Mouse (Mus musculus): ENCODE measurements around the gene Pigyl.

Pigyl gene

GRCm38 (mm10) chr9:22156497-22157245 is at the start of gene Pigyl:
Gene Pigyl, plus strand, starts transcription at chr9:22156846.
- DNase-seq (ENCODE audit: low spot score): peak; percentile 96

- no peak for DNase-seq (ENCODE audit: low spot score)
These were observed 48.5 kb upstream of the Pigyl start for GRCm38 (mm10) chr9:22108194-22108593.

GRCm38 (mm10) chr9:22115635-22116034 is 41.0 kb upstream of the Pigyl start:
- DNase-seq (ENCODE audit: low spot score): no peak

DNA sequence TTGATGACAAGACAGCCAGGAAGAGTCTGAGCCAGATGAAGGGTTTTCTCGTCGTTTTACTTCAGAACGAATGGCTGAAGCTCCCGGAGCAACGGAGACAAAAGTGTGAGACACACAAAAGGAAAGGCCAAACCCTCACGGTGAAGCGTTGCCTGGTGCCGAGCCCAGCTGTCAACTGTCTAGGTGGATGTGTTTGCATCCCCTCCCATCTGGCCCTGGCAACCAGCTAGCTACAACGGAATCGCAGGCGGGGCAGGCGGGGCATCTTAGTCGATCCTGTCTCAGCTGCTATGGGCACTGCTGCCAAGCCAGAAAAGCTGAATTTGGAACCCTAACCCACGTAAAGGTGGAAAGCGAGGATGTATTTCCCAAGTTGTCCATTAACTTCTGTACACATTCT is 40.6 kb upstream of the Pigyl start:
- DNase-seq (ENCODE audit: low spot score): no peak

DNA sequence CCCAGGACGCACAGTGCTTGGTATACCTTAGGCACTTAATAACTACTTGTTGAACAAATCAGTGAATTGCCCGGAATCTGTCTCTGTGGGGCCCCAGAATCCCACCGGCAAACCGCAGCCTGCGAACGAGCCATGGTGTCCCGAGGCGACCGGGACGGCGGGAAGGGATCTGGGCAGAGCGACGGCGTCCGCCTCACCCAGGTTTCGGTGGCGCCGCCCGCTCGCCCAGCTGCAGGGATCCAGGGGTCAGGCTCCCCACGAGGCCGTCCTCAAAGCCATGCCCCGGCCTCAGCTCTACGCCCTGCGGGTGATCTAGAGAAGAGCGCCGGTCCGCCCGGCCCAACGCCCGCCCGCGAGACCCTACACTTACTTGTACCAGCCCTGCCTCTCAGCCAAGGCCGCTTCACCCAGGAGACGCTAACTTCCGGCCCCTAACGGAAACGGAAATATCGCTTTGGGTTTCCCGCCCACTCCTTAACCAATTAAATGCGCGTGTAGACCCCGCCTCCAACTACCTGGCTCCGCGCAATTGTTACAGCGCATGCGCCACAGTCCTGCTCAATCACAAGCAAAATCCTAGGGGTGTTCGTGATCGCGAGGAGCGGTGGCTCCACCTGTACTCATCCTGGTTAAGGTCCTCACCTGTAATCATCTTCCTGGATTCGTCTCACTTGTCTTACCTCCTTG is 39.8 kb upstream of the Pigyl start, which contains the start of gene Elof1:
Gene Elof1 (minus strand): TSS at position 433 of the 687 bp plus-strand sequence.
- DNase-seq (ENCODE audit: low spot score): peak; percentile 84

DNA sequence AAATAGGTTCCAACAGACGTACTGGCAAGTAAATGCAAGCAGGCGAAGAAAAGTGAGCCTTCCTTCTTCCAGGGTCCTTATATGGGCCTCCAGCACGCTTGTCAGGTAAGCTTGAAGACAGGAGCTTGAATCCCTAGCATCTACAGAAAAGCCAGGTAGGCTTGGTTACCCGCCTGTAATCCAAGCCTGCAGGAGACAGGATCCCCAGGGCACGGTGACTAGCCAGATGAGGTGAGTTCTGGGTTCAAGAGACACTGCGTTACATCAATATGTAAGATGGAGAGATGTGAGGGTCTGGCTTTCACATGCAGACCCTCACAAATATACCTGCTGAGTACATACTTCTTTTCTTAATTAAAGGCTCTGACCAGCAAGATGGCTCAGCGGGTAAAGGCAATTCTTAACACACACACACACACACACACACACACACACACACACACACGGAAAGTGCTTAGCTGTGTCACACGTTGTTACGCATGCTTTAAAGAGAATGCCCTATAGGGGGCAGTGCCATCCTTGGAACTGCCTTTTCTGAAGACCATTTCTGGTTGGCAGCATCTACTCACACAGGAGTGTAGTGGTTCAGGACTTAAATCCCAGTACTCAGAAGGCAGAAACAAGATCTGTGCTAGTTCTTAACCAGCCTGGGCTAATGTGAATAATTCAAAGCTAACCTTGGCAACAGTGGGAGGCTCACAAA is 38.7 kb upstream of the Pigyl start:
- peak; percentile 29 for DNase-seq (ENCODE audit: low spot score)

DNA sequence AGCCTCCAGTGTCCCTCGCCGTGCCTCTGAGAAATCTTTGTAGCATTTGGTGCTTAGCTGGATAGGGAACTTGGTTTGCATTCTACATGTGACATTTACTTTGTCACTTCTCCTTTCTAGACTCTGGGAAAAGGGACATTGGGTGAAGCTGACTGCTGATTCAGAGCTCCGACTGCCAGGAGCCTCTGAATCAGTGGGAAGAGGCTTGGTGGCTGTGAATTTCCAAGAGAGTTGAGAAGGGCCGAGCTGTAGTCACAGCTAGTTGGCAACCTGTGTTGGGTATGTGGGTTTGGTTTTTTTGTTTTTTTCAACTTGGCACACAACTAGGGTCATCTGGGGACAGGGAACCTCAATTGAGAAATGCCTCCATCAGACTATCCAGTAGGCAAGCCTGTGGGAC is 37.1 kb upstream of the Pigyl start:
- no peak for DNase-seq (ENCODE audit: low spot score)

- DNase-seq (ENCODE audit: low spot score): no peak
These were observed 35.1 kb upstream of the Pigyl start for GRCm38 (mm10) chr9:22121545-22121944.

- DNase-seq (ENCODE audit: low spot score): no peak
These were observed 34.6 kb upstream of the Pigyl start for GRCm38 (mm10) chr9:22122005-22122404.

- DNase-seq (ENCODE audit: low spot score): no peak
These were observed 33.5 kb upstream of the Pigyl start for GRCm38 (mm10) chr9:22123069-22123609.

DNA sequence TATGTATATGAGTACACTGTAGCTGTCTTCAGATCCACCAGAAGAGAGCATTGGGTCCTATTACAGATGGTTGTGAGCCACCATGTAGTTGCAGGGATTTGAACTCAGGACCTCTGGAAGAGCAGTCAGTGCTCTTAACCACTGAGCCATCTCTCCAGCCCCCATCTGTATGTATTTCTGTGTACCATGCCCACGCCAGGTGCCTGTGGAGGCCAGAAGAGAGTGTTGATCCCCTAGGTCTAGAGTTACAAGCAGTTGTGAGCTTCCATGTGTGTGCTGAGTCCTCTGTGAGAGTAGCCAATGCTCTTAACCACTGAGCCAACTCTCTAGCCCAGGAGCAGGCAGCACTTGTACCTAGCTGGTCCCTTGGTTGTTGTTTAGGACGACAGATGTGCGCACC is 32.5 kb upstream of the Pigyl start:
- DNase-seq (ENCODE audit: low spot score): no peak

DNA sequence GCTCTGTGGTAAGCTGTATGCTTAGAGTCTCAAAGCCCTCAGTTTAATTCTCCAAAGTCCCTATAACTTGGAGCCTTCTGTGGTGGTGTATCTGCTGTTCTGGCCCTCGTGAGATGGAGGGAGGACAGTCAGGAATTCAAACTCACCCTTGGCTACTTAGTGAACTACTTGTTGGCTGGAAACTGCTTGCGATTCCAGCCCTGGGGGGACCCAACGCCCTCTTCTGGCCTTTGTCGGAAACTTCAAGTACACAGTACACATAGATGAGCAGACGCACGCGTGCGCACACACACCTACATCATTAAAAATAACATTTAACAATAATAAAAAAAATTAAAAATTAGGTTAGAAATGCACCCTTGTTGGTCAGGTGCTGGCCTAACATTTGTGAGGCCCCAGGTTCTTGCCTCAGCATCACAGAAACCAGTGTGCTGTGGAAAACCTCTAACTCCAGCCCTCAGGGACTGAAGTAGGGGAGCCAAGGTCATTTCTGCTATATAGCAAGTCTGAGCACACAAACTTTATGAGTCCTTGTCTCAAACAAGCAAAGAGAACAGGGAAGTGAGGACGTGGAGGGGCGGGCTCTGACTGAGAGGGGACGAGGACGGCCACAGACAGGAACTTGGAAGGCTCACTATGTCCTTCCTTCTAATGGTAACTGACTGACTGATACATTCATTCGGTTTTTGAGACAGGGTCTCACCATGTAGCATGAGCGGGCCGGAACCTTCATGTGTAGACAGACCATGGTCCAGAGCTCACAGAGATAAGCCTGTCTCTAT is 31.2 kb upstream of the Pigyl start:
- DNase-seq (ENCODE audit: low spot score): no peak

- DNase-seq (ENCODE audit: low spot score): no peak
These were observed 25.2 kb upstream of the Pigyl start for GRCm38 (mm10) chr9:22131226-22131981.

GRCm38 (mm10) chr9:22132220-22132619 is 24.4 kb upstream of the Pigyl start:
- DNase-seq (ENCODE audit: low spot score): no peak

- DNase-seq (ENCODE audit: low spot score): no peak
These were observed 22.3 kb upstream of the Pigyl start for GRCm38 (mm10) chr9:22134246-22134890.

DNA sequence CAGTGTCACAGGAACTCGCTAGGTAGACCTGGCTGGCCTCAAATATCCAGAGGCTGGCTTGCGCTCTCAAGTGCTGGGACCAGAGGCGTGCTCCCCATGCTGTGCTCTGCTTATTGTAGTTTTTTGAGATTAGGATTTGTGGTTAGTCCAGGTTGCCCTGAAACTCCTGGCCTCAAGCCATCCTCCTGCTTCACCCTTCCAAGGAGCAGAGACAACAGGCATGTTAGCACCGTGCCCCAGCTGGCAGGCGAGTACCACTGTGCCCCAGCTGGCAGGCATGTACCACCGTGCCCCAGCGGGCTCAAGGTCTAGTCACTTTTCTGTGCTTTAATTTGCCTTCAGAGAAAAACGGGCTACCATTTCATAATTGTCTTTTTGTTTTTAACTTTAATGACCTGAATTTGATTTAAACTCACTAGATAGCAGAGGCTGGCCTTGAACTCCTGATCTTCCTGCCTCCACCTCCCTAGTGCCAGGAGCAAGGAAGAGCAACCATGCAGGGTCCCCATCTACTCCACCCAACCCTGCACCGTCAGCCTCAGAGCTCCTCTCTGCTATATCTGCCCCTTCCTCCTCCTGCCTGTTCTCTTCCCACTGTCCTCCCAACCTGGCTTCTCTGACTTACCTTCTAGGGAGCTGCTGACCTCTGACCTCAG is 21.5 kb upstream of the Pigyl start:
- no peak for DNase-seq (ENCODE audit: low spot score)

GRCm38 (mm10) chr9:22135644-22136390 is 20.8 kb upstream of the Pigyl start, which contains the start of gene Acp5:
Gene Acp5, minus strand, starts transcription at chr9:22135711.
- no peak for DNase-seq (ENCODE audit: low spot score)

GRCm38 (mm10) chr9:22136765-22137547 is 19.7 kb upstream of the Pigyl start:
- no peak for DNase-seq (ENCODE audit: low spot score)
